Mouse (Mus musculus) ES-Bruce4 (cell line): ENCODE data around the gene Ppp1r26. TPM values are rescaled to one million over a fixed set of nuclear protein-coding genes. Genes with fewer than 3 reads are reported as not detected.
"Not testable (repeated sequence)": the region's sequence is repeated elsewhere in the genome, so short reads cannot be mapped to it uniquely, and the experiment has no call there.

Experiments
- H3K27ac ChIP-seq: 2 replicates; pipeline ENCODE4 v1.5.1; 2012; ENCODE audit warnings: low read length, inconsistent platforms; ENCODE audit not compliant: insufficient read depth
- H3K27me3 ChIP-seq: 2 replicates; pipeline ENCODE4 v1.6.1; 2012; ENCODE audit warnings: mild to moderate bottlenecking, low read length, inconsistent platforms; ENCODE audit not compliant: control insufficient read depth, poor library complexity, insufficient read depth, severe bottlenecking
- H3K36me3 ChIP-seq: 2 replicates; pipeline ENCODE4 v1.6.1; 2012; ENCODE audit warnings: inconsistent platforms, mild to moderate bottlenecking, low read length, moderate library complexity; ENCODE audit not compliant: control insufficient read depth, poor library complexity, insufficient read depth, severe bottlenecking
- H3K4me1 ChIP-seq: one replicate; pipeline ENCODE4 v1.8.1; 2011; ENCODE audit warnings: low read length; ENCODE audit not compliant: control insufficient read depth, insufficient read depth
- H3K4me3 ChIP-seq: 2 replicates; pipeline ENCODE4 v1.5.1; 2011; ENCODE audit warnings: low read depth, mild to moderate bottlenecking, low read length
- H3K9ac ChIP-seq: 2 replicates; pipeline ENCODE4 v1.6.1; 2012; ENCODE audit warnings: low read depth, mild to moderate bottlenecking, inconsistent platforms; ENCODE audit not compliant: poor library complexity, severe bottlenecking
- H3K9me3 ChIP-seq: replicated peaks from 2 replicates; pipeline ENCODE4 v1.6.1; 2012; ENCODE audit warnings: mild to moderate bottlenecking, low read length, inconsistent platforms; ENCODE audit not compliant: control insufficient read depth, poor library complexity, insufficient read depth, severe bottlenecking
- CTCF ChIP-seq: IDR thresholded peaks from one replicate; pipeline ENCODE4 v1.8.1; 2011; ENCODE audit warnings: low read depth, low read length
- EP300 ChIP-seq: IDR thresholded peaks from 2 replicates; pipeline ENCODE4 v1.6.1; 2011; ENCODE audit warnings: low read depth, low read length; ENCODE audit not compliant: insufficient read depth
- POLR2A ChIP-seq: IDR thresholded peaks from one replicate; pipeline ENCODE4 v1.8.1; 2011; ENCODE audit warnings: low read length; ENCODE audit not compliant: insufficient read depth
- polyA plus RNA-seq: library from polyadenylated mRNA; stranded (reverse); fragments of >200 nt; gene quantifications from 2 replicates; pipeline ENCODE4 v1.2.4, GENCODE M21; 2011; ENCODE audit warnings: low read depth; ENCODE audit not compliant: missing spikeins, insufficient read depth, insufficient read length

Ppp1r26 gene
- polyA plus RNA-seq, 1 experiment = 4.0 TPM

- Histone ChIP-seq H3K9ac (peak within 1 kb of the TSS; percentile 91), H3K9me3 (no peaks in the 10 kb centered on the region), H3K4me1 (no peaks in the 10 kb centered on the region), H3K36me3 (peaks cover 18% of the 10 kb centered on the region), H3K27me3 (no peaks in the 10 kb centered on the region), H3K27ac (peak within 1 kb of the TSS; percentile 95), H3K4me3 (peak within 1 kb of the TSS; percentile 87)
- 0 out of 2 replicates have a peak, but pooled peaks have one; percentile 30 for TF ChIP-seq EP300
- TF ChIP-seq CTCF = peak; percentile 71
- peak; percentile 30 for TF ChIP-seq POLR2A
Measured at GRCm38 (mm10) chr2:28467860-28468485, 21.4 kb downstream of the Ppp1r26 start, which contains the start of gene Mrps2. Gene Mrps2 (plus strand): TSS chr2:28468066.

GRCm38 (mm10) chr2:28468486-28469225, 22.1 kb downstream of the Ppp1r26 start:
- peaks cover 18% of the 10 kb centered on the region for H3K36me3 ChIP-seq
- H3K4me3 ChIP-seq = peak overlapping the region; percentile 87
- H3K27ac ChIP-seq = no peak overlapping the region
- peak overlapping the region; percentile 91 for H3K9ac ChIP-seq
- no peaks in the 10 kb centered on the region for H3K9me3 ChIP-seq
- no peaks in the 10 kb centered on the region for H3K27me3 ChIP-seq
- TF ChIP-seq CTCF (no peak), EP300 (no peak), POLR2A (no peak)
- H3K4me1 ChIP-seq = no peaks in the 10 kb centered on the region

- H3K27me3 ChIP-seq = no peaks in the 10 kb centered on the region
- no peaks in the 10 kb centered on the region for H3K9me3 ChIP-seq
- no peak overlapping the region for H3K4me3 ChIP-seq
- no peak overlapping the region for H3K27ac ChIP-seq
- peaks cover 18% of the 10 kb centered on the region for H3K36me3 ChIP-seq
- H3K9ac ChIP-seq = no peak overlapping the region
- TF ChIP-seq POLR2A = no peak
- no peak for TF ChIP-seq EP300
- no peak for TF ChIP-seq CTCF
- no peaks in the 10 kb centered on the region for H3K4me1 ChIP-seq
Measured at GRCm38 (mm10) chr2:28469461-28469860, 22.9 kb downstream of the Ppp1r26 start.

GRCm38 (mm10) chr2:28470591-28470990, 24.0 kb downstream of the Ppp1r26 start:
- H3K4me1 ChIP-seq = no peaks in the 10 kb centered on the region
- H3K4me3 ChIP-seq = no peak overlapping the region
- H3K9ac ChIP-seq = no peak overlapping the region
- TF ChIP-seq POLR2A (no peak), EP300 (no peak), CTCF (no peak)
- H3K27ac ChIP-seq = no peak overlapping the region
- no peaks in the 10 kb centered on the region for H3K9me3 ChIP-seq
- peaks cover 18% of the 10 kb centered on the region for H3K36me3 ChIP-seq
- no peaks in the 10 kb centered on the region for H3K27me3 ChIP-seq

- H3K27ac ChIP-seq, H3K9me3 ChIP-seq, H3K27me3 ChIP-seq, H3K4me1 ChIP-seq, H3K4me3 ChIP-seq, H3K9ac ChIP-seq: not testable (repeated sequence)
- H3K36me3 ChIP-seq = peaks cover 18% of the 10 kb centered on the region
Measured at GRCm38 (mm10) chr2:28472011-28472410, 25.4 kb downstream of the Ppp1r26 start.

GRCm38 (mm10) chr2:28477993-28478392, 31.4 kb downstream of the Ppp1r26 start:
- H3K36me3 ChIP-seq, H3K27ac ChIP-seq, H3K27me3 ChIP-seq, H3K9ac ChIP-seq, H3K4me1 ChIP-seq, H3K4me3 ChIP-seq, H3K9me3 ChIP-seq: not testable (repeated sequence)
